Mouse (Mus musculus) neural tube, embryonic 10.5 days (tissue): ENCODE measurements around the gene Spns2.

ENCODE experiments used
- DNase-seq: peaks from one replicate; pipeline ENCODE4 v3.0.0-alpha.2; 2017; ENCODE audit warnings: low spot score; ENCODE audit errors: extremely low spot score

Gene Spns2

GRCm38 (mm10) chr11:72489881-72490301 lies at the start of gene Spns2:
Spns2 (minus strand) TSS chr11:72489904.
- peak; percentile 88 for DNase-seq

DNA sequence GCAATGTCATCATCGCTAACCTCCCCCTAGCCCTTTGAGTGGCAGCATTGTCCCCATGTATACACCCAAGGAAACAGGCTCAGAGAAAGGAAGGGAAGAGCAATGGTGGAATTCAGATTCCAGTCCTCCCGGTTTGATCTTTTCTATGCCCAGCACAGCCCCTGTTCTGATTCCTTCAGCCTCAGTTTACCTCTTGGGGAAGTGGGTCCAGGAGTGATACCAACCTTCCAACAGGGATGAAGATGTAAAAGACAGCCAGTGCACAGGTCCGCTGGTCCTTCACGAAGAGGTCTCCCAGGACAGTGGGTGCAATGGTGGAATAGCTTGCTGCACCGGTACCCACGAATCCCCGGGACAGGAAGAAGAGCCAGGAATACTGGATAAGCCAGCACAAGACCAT lies 49.1 kb upstream of the Spns2 start:
- no peak for DNase-seq

DNA sequence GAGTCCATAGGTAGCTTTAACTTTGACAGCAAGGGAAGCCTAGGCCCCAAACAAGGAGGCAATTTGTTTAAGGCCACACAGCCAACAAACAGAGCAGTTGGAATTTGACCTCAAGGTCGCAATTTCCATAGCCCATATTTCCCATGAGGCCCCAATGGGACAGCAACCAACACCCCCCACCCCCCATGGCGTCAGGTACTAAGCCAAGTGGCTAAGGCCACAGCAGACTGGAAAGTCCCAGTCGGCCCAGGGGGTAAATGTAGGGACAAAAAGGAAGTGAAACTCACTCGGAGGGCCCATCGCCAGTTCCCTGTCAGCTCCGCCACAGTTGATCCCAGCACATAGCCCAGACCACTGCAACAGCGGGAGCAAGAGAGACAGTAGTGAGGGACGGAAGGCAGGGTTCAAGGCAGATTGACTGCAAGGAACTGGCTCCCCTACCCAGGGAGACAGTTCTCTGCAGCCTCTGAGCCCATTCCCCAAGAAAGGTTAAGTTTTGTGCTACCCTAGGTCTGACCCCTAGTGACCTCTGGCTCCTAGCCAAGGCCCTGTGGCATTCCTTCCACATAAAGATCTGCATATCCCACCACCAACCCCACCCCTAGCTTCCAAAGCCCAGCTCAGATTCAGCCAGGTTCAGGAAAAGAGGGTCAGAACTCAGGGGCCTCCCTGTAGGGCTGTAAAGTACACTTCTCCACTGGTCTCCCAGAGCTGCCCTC lies 48.5 kb upstream of the Spns2 start:
- no peak for DNase-seq

GRCm38 (mm10) chr11:72537503-72537902 lies 47.8 kb upstream of the Spns2 start:
- DNase-seq, result no peak

DNA sequence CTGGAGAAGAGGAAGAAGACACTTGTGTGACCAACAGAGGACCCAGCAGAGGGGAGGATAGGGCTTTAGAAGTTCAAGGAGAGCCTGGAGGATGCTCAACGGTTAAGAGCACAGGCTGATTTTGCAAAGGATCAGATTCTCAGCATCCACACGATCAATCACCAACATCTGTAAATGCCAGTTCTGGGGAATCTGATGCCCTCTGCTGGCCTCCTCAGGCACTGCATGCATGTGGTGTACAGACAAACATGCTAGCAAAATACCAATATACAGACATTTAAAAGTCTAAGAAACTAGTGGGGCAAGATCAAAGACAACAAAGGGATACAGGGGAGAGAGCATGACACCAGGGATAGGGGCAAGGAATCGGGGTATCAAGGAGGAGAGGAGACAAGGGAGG lies 45.8 kb upstream of the Spns2 start:
- no peak for DNase-seq

DNA sequence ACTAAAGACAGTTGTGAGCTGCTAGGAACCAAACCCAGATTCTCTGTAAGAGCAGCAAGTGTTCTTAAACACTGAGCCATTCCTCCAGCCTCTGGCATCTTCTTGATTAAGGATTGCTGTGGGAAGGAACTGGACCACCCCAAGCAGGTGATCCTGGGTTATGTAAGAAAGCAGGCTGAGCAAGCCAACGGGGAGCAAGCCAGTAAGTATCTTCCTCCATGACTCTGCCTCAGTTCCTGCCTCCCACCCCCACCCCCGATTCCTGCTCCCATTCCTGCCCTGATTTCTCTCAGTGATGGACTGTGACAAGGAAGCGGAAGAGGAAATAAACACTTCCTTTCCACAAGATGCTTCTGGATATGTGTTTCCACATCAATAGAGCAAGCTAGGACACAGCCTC lies 43.2 kb upstream of the Spns2 start:
- DNase-seq, result no peak

- DNase-seq, result no peak
Observed at GRCm38 (mm10) chr11:72531632-72532031, 41.9 kb upstream of the Spns2 start.

DNA sequence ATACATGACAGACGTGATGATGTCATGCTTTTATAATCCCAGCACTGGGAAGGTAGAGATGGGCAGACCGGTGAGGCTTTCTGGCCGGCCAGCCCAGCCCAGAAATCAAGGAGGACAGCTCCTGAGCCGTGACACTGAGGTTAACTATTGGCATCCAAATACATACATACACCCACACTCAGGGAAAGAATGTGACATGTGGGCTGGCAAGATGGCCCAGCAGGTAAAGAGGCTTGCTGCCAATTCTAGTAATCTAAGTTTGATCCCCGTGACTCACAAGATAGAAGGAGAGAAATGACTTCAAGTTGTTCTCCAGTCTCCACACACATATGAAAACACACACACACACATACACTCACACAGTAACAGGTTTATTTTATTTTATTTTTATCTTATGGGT lies 41.4 kb upstream of the Spns2 start:
- no peak for DNase-seq

DNA sequence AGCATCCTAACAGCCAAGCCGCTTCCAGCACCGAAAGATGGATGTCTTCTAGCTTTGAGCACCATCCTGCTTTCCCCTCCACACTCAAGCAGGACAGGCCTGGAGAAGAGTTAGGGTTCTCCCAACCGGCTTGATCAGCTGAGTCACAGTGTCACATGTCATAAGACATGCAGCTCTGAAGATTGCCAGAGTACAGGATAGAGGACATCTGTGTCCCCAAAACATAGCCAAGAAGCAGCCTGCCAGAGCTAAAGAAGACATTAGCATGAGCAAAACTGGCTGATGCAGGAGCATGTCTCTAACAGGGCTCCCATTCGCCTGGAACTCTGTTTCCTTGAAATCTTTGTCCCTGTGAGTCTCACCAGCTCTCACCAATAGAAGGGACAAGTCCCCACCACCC lies 36.5 kb upstream of the Spns2 start:
- no peak for DNase-seq

- DNase-seq, result no peak
Observed at GRCm38 (mm10) chr11:72523711-72524110, 34.0 kb upstream of the Spns2 start.

DNA sequence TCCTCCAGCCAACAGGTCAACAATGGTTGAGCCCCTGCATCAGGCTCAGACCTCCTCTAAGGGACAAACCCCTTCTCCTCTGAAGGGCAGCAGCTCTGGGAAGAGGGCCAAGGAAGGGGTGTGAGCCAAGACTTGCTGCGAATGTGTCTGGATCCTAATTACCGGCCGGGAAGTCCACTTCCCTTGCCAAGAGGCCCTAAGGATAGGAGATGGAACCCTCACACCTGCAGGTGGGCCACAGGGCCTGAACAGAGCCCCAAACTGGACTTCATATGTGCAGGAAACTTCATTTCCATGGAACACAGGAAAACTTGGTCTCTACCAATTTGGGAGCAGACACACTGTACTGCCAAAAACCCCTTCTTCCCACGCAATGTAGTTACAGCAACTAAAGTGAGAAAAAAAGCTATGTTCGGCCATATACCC lies 32.9 kb upstream of the Spns2 start:
- DNase-seq, result no peak

- DNase-seq, result no peak
Observed at GRCm38 (mm10) chr11:72521598-72522541, 32.2 kb upstream of the Spns2 start.

- no peak for DNase-seq
Observed at GRCm38 (mm10) chr11:72519895-72520294, 30.2 kb upstream of the Spns2 start.

GRCm38 (mm10) chr11:72519189-72519588 lies 29.5 kb upstream of the Spns2 start:
- DNase-seq, result no peak

DNA sequence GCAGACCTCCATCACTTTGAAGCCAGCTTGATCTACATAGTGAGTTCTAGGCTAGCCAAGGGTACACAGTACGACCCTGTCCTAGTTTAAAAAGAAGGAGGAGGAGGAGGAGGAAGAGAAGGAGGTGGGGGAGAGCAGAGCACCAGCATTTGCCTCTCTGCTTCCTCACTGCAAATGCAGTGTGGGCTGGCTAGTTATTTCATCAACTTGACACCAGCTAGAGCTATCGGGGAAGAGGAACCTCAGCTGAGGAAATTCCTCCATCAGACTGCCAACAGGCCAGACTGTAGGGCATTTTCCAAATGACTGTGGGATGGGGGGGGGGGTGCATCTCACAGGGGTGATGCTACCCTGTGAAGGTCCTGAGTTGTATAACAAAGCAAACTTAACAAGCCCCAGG lies 28.7 kb upstream of the Spns2 start:
- DNase-seq, result no peak

DNA sequence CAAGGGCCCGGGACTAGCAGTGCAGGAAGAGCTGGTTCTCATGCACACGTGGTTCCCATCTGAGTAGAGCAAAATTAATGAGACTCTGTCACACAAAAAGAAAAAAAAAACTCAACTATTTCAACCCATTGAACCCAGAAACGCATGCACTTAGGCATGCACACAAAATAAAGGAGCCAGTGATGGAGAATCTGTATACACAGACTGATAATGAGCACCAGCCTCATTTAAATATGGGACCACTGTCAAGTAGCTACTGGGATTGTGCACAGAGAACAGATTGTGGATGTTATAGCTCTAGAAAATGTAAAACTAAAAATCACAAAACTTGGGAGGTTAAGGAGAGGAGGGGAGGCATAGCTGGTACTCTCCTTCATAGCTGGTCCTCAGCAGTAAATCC lies 25.3 kb upstream of the Spns2 start:
- no peak for DNase-seq

GRCm38 (mm10) chr11:72508651-72509050 lies 18.9 kb upstream of the Spns2 start:
- no peak for DNase-seq

DNA sequence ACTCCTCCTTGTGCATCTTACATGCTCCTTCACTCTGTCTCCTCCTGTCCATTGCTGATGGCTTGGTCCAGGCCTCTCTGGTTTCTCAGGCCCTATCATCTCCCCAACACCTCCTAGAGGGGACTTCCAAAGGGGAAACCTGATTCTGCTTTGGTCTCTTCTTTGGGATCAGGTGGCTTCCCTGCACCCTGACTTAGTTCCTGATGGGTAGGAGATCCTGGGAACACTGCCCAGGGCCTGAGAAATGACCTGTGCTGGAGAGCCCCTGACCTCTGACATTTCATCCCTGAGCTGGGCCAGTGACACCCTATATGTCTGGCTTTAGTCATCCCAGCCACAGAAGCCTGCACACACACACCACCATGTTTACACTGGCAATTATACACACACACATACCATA lies 17.9 kb upstream of the Spns2 start:
- no peak for DNase-seq

DNA sequence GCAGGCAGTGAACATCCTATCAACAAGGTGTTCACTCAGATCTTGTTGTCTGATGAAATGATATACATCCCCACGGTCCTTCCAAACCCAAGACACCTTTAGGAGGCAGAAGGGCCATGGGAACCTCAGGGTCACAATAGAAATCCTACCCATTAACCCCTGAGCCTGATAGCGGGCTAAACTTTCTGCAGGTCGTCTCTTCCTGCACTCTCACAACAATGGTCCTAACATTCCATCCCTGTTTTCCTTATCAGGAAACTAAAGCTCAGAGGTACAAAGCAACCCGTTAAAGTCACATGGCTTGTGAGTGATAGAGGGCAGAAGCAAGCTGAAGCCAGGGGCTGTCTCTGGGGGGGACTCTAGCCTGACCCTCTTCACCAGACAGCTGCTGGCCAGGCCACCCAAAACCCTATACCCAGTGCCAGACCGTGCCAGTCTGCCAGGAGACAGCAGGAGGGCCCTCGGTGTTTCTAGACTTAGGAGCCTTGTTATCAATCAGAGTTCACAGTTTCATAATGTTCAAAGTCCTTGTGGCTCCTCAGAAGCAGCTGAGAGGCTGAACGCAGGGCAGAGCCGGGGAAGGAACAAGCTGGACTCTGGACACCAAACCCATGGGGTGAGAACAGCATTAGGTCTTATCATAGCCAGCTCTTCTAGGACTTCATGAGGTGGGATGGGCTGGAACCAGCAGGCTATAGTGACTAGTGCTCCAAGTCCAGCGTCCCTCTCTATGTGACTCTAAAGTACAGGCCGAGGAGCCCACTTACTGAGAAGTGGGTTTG lies 14.5 kb upstream of the Spns2 start:
- DNase-seq, result no peak

- no peak for DNase-seq
Observed at GRCm38 (mm10) chr11:72503501-72503921, 13.8 kb upstream of the Spns2 start.

GRCm38 (mm10) chr11:72502236-72502635 lies 12.5 kb upstream of the Spns2 start:
- DNase-seq, result no peak
